ENCODE assay signal across 9 mouse cellular contexts in the genomic region with DNA sequence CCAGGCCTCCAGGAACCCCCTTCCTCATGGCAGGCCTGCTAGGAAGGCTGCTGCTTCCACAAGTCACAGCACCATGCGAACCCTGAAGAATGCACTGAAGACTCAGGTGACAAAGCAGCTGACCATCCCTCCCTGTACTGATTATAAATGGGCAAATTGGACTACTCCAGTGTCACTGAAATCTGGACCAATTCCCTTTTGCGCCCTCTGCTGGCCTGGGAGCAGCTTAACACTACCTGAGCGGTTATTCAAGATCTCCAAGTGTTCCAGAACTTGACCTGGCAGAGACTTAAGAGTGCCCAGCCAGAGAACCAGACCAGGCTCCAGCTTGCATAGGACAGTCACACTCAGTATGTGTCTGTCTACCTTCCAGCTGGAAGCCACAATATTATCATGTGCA. TPM values are rescaled to one million over a fixed set of nuclear protein-coding genes. Genes with fewer than 3 reads are reported as not detected.
DNase-seq lines count a peak whose midpoint lies in the region; ATAC-seq and TF ChIP-seq lines count a peak whose summit lies in the region.
"Had no signal": no experiment of that assay in that cellular context is flagged by ENCODE, and none has a peak within 500 bp of the region (broad histone marks: within the 10 kb centered on the region; RNA-seq: fewer than 3 reads in every experiment).

No protein-coding gene starts in this region.

- TF ChIP-seq CTCF in heart, postnatal 0 days (IDR thresholded peaks at IDR 0.05; ENCODE audit: low read depth): peak; percentile 82

- ATAC-seq in heart, postnatal 0 days (ENCODE audit: insufficient read depth, low read depth): peak; percentile 18; the same call in 1 of the 2 replicates
- ATAC-seq in monocyte, adult 5-6 weeks (replicated peaks; ENCODE audit: insufficient number of reproducible peaks, low FRiP score, low TSS enrichment, poor library complexity, severe bottlenecking): peak; percentile 70
- peak; percentile 36; the same call in 1 of the 2 replicates for ATAC-seq in stomach, embryonic 16.5 days (ENCODE audit: insufficient read depth, low FRiP score)

- no peaks in the 10 kb centered on the region for H3K9me3 ChIP-seq in heart, embryonic 10.5 days
- no peaks in the 10 kb centered on the region for H3K9me3 ChIP-seq in heart, postnatal 0 days (replicated peaks; ENCODE audit: control insufficient read depth, low read length)
- no peaks in the 10 kb centered on the region for H3K9me3 ChIP-seq in stomach, embryonic 16.5 days (replicated peaks; ENCODE audit: control insufficient read depth, low read length)

- TF ChIP-seq EP300 in heart, postnatal 0 days (IDR thresholded peaks at IDR 0.05; ENCODE audit: low read depth): no peak

- H3K4me3 ChIP-seq in heart, embryonic 10.5 days: no peak overlapping the region
- no peak overlapping the region for H3K4me3 ChIP-seq in heart, postnatal 0 days (ENCODE audit: low read depth, low read length)
- no peak overlapping the region for H3K4me3 ChIP-seq in stomach, embryonic 16.5 days (replicated peaks; ENCODE audit: low read length)

- no peaks in the 10 kb centered on the region for H3K4me1 ChIP-seq in heart, embryonic 10.5 days
- H3K4me1 ChIP-seq in heart, postnatal 0 days (ENCODE audit: control insufficient read depth, insufficient read depth): peaks cover 9% of the 10 kb centered on the region; the same call in 1 of the 2 replicates
- H3K4me1 ChIP-seq in stomach, embryonic 16.5 days (ENCODE audit: control insufficient read depth, insufficient read depth, low read length): peaks cover 10% of the 10 kb centered on the region

- WGBS in heart, embryonic 10.5 days: 27% methylated on average over 3 of the region's 3 CpGs
- WGBS in heart, postnatal 0 days: 23% methylated on average over 3 of the region's 3 CpGs
- WGBS in stomach, embryonic 16.5 days: 23% methylated on average over 3 of the region's 3 CpGs

- H3K36me3 ChIP-seq in heart, embryonic 10.5 days: peaks cover 67% of the 10 kb centered on the region
- peaks cover 60% of the 10 kb centered on the region for H3K36me3 ChIP-seq in heart, postnatal 0 days (replicated peaks; ENCODE audit: control insufficient read depth, insufficient read depth, low read length)
- peaks cover 28% of the 10 kb centered on the region for H3K36me3 ChIP-seq in stomach, embryonic 16.5 days (ENCODE audit: control insufficient read depth, insufficient read depth, low read length)

- no peak overlapping the region for H3K4me2 ChIP-seq in heart, postnatal 0 days (ENCODE audit: low read depth, low read length)
- H3K4me2 ChIP-seq in stomach, embryonic 16.5 days (ENCODE audit: low read depth, low read length): no peak overlapping the region

- H3K27me3 ChIP-seq in heart, embryonic 10.5 days (ENCODE audit: insufficient read depth, poor library complexity, severe bottlenecking): no peaks in the 10 kb centered on the region
- H3K27me3 ChIP-seq in heart, postnatal 0 days (ENCODE audit: control insufficient read depth, insufficient read depth, low read length): no peaks in the 10 kb centered on the region
- no peaks in the 10 kb centered on the region for H3K27me3 ChIP-seq in stomach, embryonic 16.5 days (ENCODE audit: control insufficient read depth, insufficient read depth, low read length)

- H3K9ac ChIP-seq in heart, postnatal 0 days (replicated peaks; ENCODE audit: low read depth, low read length): no peak overlapping the region
- no peak overlapping the region for H3K9ac ChIP-seq in stomach, embryonic 16.5 days (ENCODE audit: low read length)

- DNase-seq in heart, adult 18-20 months: peak; percentile 79 to 94
- DNase-seq in heart, embryonic 10.5 days (ENCODE audit: low spot score): no peak
- DNase-seq in adrenal gland, adult 2 months: peak; percentile 77
- DNase-seq in embryo, embryonic 10 days (ENCODE audit: low spot score): peak; percentile 89
- DNase-seq in heart, postnatal 0 days (ENCODE audit: low spot score): peak; percentile 68
- peak; percentile 40 to 71 for DNase-seq in left cerebral cortex, postnatal 10 days (ENCODE audit: extremely low spot score in 1 of 2, low spot score in 2 of 2)

- no peak overlapping the region for H3K27ac ChIP-seq in heart, embryonic 10.5 days
- no peak overlapping the region for H3K27ac ChIP-seq in heart, postnatal 0 days (ENCODE audit: low read depth)
- H3K27ac ChIP-seq in stomach, embryonic 16.5 days (ENCODE audit: low read length): no peak overlapping the region
- H3K27ac ChIP-seq: macrophage had no signal

- intact Hi-C loops in left cerebral cortex, postnatal 10 days (cut with DNase I): loop anchor here (5.0 kb wide), 1 partner anchor 72 kb away; no protein-coding TSS in a partner anchor

RNA-seq across cellular contexts. Expression of gene Clip1, which starts 14.8 kb away (rescaled TPM):
- 100 to 1,000 TPM; 173 to 179 TPM for total RNA-seq in heart, adult 18-20 months (2021)
- polyA plus RNA-seq in heart, embryonic 10.5 days (2016; fragmentation: Nextera tagmentation; extraction: Ambion mirVana): 49.1 and 56.0 TPM in 2 replicates
- 10 to 100 TPM; 82.3 TPM for total RNA-seq in adrenal gland, adult 2 months (2021)
- polyA plus RNA-seq in adrenal gland, adult 2 months (2012; rRNA removed): 19.4 and 32.0 TPM in 2 replicates
- total RNA-seq in heart, postnatal 0 days (2014; rRNA removed; ENCODE audit: low replicate concordance): 65.2 and 70.0 TPM in 2 replicates
- polyA plus RNA-seq in heart, postnatal 0 days (2015; fragmentation: Nextera tagmentation; extraction: Ambion mirVana): 41.4 and 44.1 TPM in 2 replicates
- 100 to 1,000 TPM; 112 to 122 TPM for total RNA-seq in left cerebral cortex, postnatal 10 days (2021)
- total RNA-seq in monocyte, adult 5-6 weeks (2017): 187 to 211 TPM (median 206 TPM) in 3 replicates
- polyA plus RNA-seq in stomach, embryonic 16.5 days (2015; fragmentation: Nextera tagmentation; extraction: Ambion mirVana): 40.6 and 46.1 TPM in 2 replicates

RNA-seq across cellular contexts. Expression of gene Zcchc8, which starts 21.7 kb away (rescaled TPM):
- 10 to 100 TPM; 17.3 to 22.0 TPM for total RNA-seq in heart, adult 18-20 months (2021)
- polyA plus RNA-seq in heart, embryonic 10.5 days (2016; fragmentation: Nextera tagmentation; extraction: Ambion mirVana): 74.5 and 77.0 TPM in 2 replicates
- total RNA-seq in adrenal gland, adult 2 months (2021): 10 to 100 TPM; 40.6 to 43.1 TPM
- 21.3 and 21.7 TPM in 2 replicates for polyA plus RNA-seq in adrenal gland, adult 2 months (2012; rRNA removed)
- 11.8 and 30.8 TPM in 2 replicates for total RNA-seq in heart, postnatal 0 days (2014; rRNA removed; ENCODE audit: low replicate concordance)
- 31.3 and 31.8 TPM in 2 replicates for polyA plus RNA-seq in heart, postnatal 0 days (2015; fragmentation: Nextera tagmentation; extraction: Ambion mirVana)
- total RNA-seq in left cerebral cortex, postnatal 10 days (2021): 10 to 100 TPM; 45.0 to 47.6 TPM
- total RNA-seq in monocyte, adult 5-6 weeks (2017): 85.0 to 187 TPM (median 163 TPM) in 3 replicates
- 61.1 and 64.5 TPM in 2 replicates for polyA plus RNA-seq in stomach, embryonic 16.5 days (2015; fragmentation: Nextera tagmentation; extraction: Ambion mirVana)

RNA-seq across cellular contexts. Expression of gene Rsrc2, which starts 50.0 kb away (rescaled TPM):
- total RNA-seq in heart, adult 18-20 months (2021): 10 to 100 TPM; 35.7 to 39.7 TPM
- 85.7 and 102 TPM in 2 replicates for polyA plus RNA-seq in heart, embryonic 10.5 days (2016; fragmentation: Nextera tagmentation; extraction: Ambion mirVana)
- 10 to 100 TPM; 60.9 to 83.0 TPM for total RNA-seq in adrenal gland, adult 2 months (2021)
- 5.0 and 5.2 TPM in 2 replicates for polyA plus RNA-seq in adrenal gland, adult 2 months (2012; rRNA removed)
- 19.5 and 19.9 TPM in 2 replicates for total RNA-seq in heart, postnatal 0 days (2014; rRNA removed; ENCODE audit: low replicate concordance)
- polyA plus RNA-seq in heart, postnatal 0 days (2015; fragmentation: Nextera tagmentation; extraction: Ambion mirVana): 72.7 and 76.5 TPM in 2 replicates
- 10 to 100 TPM; 75.6 to 80.5 TPM for total RNA-seq in left cerebral cortex, postnatal 10 days (2021)
- total RNA-seq in monocyte, adult 5-6 weeks (2017): 452 to 482 TPM (median 480 TPM) in 3 replicates
- 105 and 106 TPM in 2 replicates for polyA plus RNA-seq in stomach, embryonic 16.5 days (2015; fragmentation: Nextera tagmentation; extraction: Ambion mirVana)

RNA-seq across cellular contexts. Expression of gene Kntc1, which starts 50.3 kb away (rescaled TPM):
- under 1 TPM; 0.31 to 0.97 TPM for total RNA-seq in heart, adult 18-20 months (2021)
- 27.0 and 27.3 TPM in 2 replicates for polyA plus RNA-seq in heart, embryonic 10.5 days (2016; fragmentation: Nextera tagmentation; extraction: Ambion mirVana)
- under 1 TPM; 0.38 to 0.61 TPM for total RNA-seq in adrenal gland, adult 2 months (2021)
- polyA plus RNA-seq in adrenal gland, adult 2 months (2012; rRNA removed): 0.30 and 0.90 TPM in 2 replicates
- 15.6 and 17.5 TPM in 2 replicates for total RNA-seq in heart, postnatal 0 days (2014; rRNA removed; ENCODE audit: low replicate concordance)
- 3.8 and 3.9 TPM in 2 replicates for polyA plus RNA-seq in heart, postnatal 0 days (2015; fragmentation: Nextera tagmentation; extraction: Ambion mirVana)
- total RNA-seq in left cerebral cortex, postnatal 10 days (2021): 1 to 10 TPM; 2.6 to 2.8 TPM
- total RNA-seq in monocyte, adult 5-6 weeks (2017): 1.2 TPM in 1 of 3 replicates, not detected in the others
- 23.6 and 31.0 TPM in 2 replicates for polyA plus RNA-seq in stomach, embryonic 16.5 days (2015; fragmentation: Nextera tagmentation; extraction: Ambion mirVana)

Comparison
In these comparisons a context has a peak if more than half of its experiments do, and no peak if none do; other contexts are left out.
1. ATAC-seq: peak in every context shown above with its lines; median percentile 70 in monocyte, adult 5-6 weeks; 36 in stomach, embryonic 16.5 days; 18 in heart, postnatal 0 days.